Mouse (Mus musculus) testis, postnatal 10 days (tissue): ENCODE results near the gene Ccl25.

Experiments used
- DNase-seq: peaks from one replicate; pipeline ENCODE4 v3.0.0; 2021; ENCODE audit warnings: low spot score

Gene Ccl25

DNA sequence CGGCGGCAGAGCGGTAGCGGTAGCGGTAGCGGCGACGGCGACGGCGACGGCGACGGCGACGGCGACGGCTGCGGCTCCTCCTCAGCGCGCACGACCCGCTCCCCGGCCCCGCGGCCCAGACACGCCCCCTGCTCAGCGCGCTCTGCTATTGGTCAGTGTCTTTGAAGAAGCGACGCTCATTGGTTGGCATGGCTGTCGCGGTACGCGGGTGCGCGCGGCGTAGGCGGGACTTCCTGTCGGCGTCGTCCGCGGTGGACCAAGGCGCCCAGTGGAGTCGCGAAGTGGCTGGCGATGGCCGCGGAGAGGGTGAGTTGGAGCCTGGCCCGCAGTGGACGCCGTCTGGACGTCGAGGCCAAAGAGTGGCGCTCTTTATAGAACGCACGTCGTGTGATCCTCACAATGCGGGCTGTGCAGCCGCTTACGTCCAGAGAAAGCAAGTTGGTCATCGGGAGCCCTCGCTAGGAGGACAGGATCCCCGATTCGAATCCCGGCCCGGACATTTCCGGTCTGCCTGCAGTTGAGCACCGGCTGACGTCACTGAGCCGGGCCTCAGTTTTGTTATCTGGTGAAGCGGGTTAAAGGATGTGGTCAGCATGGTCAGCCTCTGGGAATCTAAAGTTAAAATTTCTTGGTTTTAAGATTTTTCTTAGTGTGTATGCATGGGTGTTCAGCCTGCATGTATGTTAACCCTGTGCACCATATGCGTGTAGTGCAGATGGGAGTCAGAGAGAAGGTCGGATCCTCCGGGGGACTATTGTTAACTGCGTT lies at the start of gene Ccl25, which contains the start of gene Elavl1:
Gene Ccl25, plus strand, starts transcription at position 228 of the 768 bp plus-strand sequence.
Gene Elavl1, minus strand, starts transcription at position 431 of the 768 bp plus-strand sequence.
- DNase-seq = peak; percentile 99

DNA sequence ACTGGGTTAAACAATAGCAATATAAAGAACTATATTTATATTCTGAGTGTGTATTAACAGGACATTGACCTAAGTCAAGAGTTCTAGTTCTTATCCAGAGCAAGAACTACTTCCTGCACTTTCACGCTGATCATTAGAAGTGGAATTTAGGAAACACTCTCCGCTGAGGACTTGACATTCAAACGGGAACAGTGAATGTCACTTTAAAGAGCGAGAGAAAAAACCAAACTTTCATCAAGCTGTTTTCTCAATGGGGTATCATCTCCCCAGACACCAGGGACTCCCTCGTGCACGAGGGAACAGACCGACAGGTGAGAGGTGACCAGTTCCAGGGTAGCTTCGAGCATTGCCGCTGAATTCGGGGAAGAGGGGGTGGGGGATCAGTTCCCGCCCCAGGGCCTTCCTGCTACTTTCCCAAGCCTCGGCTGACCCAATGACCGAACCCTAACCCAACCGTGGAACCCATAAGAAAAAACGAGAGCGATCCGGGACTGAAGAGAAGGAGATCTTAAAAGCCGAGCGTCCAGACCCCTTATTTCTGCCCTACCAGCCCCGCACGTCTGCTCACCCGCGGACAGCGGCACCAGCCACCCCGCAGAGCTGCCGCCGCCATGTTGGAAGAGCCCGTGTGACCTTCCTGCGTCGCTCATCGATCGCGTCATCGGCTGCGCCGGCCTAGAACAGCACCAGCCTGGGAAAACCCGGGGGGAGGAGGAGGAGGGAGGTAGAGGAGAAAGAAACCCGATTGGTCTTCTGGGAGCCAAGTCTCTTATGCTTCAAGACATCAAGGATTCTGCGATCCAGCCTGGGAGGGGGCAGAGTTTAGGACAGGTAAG lies 49.5 kb upstream of the Ccl25 start, which contains the start of gene Timm44:
Gene Timm44, minus strand, starts transcription at position 639 of the 836 bp plus-strand sequence.
- peak; percentile 97 for DNase-seq

DNA sequence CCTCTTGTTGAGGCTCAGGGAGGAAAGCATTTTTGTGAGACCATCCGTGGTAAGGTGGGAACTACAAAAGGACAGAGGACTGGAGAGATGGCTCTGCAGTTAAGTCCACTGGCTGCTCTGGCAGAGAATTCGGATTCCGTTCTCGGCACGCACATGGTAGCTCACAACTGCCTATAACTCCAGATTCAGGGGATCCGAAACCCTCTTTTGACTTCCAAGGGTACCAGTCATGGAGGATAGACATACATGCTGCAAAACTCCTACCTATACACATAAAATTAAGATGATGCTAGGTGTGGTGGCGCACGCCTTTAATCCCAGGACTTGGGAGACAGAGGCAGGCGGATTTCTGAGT lies 48.9 kb upstream of the Ccl25 start:
- DNase-seq = no peak

DNA sequence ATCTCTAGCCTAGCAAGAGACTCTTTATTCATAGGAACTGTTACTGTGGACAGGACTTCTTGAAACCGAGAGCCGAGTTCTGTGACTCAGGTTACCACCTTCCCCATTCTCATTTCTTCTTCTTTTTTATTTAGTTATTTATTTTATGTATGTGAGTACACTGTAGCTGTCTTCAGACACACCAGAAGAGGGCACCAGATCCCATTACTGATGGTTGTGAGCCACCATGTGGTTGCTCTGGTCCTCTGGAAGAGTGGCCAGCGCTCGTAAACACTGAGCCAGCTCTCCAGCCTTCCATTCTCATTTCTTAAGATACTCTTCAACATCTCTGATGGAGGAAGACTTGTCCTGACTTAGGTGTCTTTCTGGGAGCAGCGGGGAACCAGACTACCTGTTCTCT lies 32.3 kb upstream of the Ccl25 start:
- no peak for DNase-seq

DNA sequence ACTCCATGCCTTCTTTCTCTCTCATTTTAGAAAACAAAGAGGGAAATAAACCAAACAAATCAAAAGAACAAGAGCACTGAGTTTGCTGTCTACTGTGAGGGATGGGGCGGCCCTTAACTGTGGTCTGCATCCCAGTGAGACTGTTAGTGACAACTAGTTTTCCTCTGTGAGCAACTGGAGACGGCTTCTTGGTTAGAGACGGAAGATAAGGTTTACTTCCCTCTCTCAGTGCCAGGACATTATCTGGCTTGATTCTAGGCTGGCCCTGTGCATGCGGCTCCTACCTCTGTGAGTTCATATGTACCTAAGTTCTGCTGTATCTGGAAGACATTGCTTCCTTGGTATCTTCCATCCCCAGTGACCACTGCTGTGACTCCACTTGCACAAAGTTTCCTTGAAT lies 27.2 kb upstream of the Ccl25 start:
- DNase-seq = no peak

DNA sequence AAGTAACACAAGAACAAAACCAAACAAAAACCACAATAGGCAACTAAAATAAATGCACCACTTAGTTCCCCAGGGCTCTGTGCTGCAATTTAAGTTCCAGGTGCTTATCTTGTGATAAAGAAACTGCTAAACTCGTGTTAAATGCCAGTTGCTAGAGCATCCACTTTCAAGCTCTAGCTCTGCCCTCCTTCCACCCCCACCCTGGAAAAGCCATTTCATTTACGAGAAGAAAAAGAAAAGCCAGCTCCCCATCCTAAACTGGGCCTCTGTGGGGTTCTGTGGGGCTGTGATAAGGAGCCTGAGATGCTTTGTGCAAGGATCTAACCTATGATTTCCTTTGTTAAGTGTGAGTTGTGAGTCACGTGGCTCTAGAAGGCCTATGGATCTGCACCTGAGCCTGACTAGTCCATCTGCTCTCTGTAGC lies 20.9 kb upstream of the Ccl25 start:
- DNase-seq = no peak

DNA sequence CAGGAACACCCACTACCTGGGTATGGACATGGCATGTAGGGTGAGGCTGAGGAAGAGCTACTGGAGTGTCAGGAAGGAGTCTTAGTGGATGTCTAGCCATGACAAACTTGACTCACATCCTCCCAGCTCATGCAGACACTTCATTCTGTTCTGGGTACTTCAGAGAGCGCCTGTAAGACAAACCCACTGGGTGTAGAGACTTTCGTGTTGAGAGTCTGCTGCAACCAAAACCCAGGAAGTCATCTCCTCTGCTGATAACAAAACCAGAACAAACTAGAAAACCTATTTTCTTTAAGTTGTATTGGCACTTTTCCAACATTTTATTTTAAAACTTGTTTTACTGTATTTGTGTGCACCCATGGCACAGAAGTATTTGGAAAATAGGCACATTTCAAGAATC lies 19.2 kb upstream of the Ccl25 start:
- no peak for DNase-seq

DNA sequence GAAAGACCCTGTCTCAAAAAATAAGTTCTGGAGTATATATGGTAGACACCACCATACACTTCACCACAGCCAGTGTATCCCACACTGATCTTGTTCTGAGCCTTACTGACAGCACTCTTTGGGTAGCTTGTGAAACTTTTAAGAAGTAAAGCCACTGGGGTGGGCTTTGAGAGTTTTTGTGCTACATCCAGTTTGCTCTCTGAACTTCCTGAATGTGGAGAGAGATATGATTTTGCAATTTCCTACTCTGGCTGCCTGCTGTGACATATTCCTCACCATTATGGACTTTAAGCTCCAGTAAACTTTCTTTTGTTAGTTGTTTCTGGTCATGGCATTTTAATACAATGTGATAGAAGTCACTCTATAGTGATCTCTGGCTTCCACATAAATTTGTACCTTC lies 12.9 kb upstream of the Ccl25 start:
- no peak for DNase-seq

DNA sequence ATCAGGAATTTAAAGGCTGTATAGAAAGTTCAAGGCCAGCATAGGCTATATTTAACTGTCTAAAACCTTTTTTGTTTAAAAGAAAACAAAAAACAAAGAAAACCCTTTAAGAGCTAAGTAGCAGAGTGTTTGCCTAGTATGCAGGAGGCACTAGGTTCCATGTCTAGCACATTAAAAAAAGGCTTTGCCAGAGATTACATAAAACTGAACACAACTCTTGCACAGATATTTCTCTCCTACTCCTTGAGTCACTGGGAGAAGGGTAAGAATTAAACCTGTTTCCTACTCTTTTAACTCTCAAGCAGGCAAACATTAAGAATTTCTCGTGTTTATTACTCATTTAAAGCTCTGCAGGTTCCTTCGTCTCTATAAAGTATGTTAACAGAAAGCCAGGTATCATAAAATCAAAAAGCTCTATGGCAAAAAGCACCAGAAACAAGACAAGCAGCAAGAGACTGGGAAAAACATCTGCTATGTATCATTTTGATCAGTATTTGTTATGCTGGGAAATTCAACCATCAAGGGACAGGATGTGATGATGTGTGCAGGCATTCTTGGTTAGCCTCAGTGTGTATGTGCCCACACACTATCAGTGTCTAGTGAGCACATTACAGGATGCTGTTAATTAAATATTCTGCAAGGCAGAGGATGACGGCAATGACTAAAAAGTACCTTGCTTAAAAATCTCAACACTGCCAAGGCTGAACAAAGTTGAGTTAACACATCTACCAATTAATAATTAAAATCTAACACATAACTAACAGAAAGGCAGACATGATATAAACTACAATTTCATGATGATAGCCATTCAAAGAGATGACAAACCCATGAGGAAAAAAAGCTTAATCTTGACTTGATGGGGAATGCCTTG lies 11.5 kb upstream of the Ccl25 start:
- DNase-seq = no peak

DNA sequence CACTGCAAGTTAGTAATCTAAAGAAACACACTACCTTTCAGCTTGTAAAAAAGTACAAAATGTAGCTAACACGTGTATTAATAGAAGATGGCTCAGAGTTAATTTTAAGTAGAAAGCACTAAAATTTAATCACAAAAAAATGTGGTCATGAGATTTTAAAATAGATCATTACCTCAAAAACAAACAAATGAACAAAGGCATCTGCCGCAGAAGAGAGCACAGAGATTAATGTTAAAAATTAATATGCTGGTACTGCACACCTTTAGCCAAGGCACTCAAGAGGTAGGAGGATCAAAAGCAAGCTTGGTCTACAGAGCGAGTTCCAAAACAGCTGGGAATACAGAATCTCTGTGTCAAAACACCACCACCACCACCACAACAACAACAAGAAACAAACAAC lies 10.2 kb upstream of the Ccl25 start:
- DNase-seq = no peak

DNA sequence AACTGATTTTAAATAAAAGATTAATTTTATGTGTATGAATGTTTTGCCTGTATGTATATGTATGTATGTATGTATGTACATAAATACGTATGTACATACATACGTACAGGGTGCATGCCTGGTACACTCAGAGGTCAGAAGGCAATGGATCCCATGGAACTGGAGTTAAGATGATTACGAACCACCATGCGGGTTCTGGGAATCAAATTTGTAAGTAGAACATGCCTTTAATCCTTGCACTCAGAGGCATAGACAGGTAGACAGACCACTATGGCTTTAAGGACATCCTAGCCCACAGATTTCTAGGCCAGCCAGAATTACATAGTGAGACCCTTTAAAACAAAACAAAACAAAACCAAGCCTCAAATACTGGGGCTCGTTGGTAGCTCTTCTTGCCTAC lies 6.9 kb upstream of the Ccl25 start:
- DNase-seq = no peak

DNA sequence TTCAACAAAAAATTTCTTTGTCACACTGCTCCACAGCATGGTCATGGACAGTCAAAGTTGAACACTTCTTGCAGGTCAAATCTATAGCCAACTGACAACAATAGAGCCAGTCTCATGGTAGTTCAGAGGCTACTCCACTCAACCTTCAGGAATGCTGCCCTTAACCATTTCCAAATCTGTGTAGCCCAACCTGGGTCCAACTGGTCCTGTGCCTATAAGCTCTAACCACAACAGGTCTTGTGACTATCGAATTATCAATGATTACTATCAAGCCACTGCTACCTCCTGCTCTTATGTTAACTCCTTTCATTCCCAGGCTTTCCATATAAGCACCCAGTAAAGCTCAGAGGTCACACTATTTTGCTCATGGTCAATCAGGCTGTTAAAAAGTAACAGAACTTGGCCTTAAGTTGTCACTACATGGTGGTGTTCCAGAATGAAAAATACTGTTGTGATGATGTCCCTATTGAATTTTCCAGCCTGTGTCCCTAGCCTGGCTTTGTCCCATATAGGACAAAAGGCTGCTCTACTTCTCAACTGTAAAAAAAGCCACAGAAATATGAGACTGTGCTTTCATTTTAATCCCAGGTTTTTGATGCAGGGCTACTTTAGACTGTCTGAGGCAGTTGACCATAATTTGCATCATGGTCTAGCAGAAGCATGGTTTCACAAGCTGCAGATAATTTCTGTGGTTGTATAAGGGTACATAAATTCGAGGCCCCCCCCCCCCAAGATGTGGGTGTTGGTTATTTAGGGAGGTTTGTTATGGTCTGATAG lies 6.0 kb upstream of the Ccl25 start:
- no peak for DNase-seq

DNA sequence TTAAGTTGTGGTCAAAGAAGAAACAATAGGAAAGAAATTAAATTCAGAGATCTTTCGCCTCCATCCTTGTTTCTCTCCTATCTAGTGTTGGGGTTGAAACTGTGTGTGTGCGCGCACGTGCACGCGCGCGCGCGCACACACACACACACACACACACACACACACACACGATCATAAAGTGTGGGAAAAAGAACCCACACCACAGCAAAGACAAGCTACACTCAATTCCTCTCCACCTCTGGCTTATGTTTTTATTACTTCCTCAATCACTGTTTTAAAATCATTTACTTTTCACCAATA lies 5.5 kb upstream of the Ccl25 start:
- DNase-seq = no peak

DNA sequence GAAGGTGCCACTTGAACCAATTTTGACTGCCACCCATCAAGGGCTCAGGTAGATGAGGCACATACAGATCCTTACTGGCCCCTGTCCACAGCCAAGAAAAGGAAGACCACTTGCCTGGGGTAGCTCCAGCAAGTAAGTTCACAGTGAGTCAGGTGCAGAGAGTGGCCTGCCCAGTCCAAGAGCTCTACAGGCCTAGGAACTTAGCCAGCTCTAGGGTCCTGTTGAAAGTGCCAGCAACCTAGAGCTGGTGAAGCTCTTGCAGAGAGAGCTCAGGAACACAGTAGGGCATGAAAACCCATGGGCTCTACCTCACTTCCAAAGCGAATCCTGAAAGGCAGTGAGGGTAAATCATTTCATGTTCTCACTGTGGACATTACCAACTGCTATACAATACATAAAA lies 4.6 kb upstream of the Ccl25 start:
- DNase-seq = no peak

DNA sequence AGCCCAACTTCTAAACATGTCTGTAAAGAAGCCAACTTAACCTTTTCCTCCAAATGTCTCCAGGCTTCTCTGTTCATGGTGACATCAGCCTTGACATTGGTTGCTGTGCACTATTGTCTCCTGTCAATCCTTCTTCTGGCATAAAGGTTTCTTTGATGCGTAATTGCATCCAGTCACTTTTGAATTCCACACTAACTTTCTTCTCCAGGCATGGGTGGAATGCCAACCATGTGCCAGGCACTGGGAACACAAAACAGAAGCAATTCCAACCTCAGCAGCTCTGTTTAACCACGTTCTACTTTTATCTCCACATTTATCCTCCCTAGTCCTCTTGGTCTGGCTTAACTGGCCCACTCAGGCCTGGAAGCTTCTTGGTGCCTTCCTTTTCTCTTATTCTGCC lies 4.0 kb upstream of the Ccl25 start:
- no peak for DNase-seq

DNA sequence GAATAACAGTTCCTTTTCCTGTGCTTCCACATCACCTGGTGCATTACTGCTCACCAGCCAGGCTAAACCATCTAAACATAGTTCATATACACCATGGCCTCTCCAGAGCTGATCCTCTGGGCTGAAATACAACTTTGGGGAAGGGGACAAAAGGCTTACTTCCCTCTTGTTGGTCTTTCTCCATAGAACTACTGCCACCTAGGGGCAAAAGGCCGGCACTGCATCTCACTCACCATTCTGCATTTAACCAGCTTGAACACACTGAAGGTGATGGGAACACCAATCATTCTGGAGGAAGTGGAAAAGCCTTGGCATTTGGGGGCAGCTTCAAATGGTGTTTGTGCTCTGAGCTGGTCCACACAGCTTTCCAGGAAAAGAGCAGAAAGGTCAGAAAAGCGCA lies 2.5 kb upstream of the Ccl25 start:
- peak; percentile 85 for DNase-seq

DNA sequence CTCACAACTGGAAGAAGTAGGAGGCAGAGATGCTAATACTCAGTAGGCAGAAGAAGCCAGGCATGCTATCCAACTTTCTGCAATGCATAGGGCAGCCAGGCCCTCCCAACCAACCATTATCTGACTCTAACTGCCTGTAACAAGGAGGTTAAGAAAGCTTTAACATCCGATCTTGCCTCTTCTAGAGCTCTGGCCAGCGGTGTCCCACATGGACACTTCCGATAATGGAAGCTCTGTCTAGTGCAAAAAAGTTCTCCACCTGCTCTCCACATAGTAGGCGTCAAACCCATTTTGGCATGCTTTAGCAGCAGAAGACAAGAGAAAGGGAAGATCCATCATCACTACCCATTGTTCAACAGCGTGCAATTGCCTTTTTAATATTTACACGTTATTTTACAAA lies 1.1 kb upstream of the Ccl25 start:
- no peak for DNase-seq

DNA sequence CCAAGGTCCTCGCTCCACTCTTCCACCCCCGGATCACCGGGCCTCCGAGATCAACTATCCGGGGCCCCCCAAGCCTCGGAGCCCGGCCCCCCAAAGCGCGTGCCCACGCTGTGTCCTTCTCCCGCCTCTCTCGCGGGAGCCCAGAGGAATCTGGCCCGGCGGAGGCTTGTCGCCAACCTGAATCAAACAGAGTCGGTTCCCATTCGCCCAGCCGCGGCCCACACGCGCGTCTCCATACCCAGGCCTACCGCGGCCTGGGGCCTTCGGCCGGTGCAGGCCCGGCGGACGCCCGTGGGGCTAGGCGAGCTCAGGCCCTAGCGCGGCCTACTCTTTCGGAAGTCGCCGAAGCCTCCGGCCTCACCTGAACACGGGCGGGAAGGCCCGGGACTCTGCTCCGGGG lies 485 bp upstream of the Ccl25 start:
- DNase-seq = peak; percentile 75

DNA sequence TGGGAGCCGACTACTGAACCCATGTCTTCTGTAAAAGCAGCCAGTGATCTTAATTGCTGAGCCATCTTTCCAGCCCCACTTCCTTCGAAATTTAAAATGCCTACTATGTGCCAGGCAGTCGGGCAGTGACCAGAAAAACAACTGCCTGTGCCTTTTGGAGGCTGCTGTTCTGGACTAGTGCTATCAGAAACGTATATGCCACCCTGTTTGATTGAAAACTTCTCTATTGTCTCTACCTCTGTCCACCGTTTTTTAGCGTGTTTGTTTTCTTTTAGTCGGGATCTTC lies 684 bp downstream of the Ccl25 start:
- DNase-seq = no peak

DNA sequence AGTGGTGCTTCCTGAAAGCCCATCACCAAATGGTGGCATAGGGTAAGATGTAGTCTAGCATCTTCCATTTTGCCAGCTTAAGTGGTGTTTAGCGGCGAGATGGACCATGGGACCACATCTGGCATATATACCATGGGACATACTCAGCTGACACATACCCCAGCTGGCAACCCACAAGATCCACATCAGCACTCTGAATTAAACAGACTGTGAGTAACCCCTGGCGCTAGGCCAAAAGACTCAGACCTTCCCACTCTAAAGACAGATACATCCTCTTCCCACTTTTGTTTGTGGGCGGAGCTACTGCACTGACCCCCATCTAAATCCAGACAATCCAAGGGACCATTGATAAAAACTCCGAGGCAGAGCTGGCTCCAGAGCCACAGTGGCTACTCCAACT lies 4.0 kb downstream of the Ccl25 start:
- DNase-seq = peak; percentile 49

DNA sequence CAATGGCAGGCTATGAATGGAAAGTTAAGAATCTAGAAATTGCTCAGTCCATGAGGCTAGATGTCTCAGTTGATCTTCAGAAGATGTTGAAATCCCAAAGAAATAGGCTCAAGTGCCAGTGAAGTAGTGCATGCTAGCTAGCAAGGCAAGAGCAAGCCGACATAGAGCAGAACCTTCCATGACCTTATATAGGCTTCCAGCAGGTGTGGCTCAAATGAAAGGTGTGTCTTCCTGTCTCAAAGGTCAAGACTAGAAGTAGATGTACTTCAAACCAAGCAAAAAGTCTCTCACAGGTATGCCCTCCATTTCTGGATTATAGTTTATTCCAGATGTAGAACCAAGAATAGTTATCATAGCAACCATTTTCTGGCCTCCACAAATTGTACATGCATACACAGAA lies 9.0 kb downstream of the Ccl25 start:
- no peak for DNase-seq

DNA sequence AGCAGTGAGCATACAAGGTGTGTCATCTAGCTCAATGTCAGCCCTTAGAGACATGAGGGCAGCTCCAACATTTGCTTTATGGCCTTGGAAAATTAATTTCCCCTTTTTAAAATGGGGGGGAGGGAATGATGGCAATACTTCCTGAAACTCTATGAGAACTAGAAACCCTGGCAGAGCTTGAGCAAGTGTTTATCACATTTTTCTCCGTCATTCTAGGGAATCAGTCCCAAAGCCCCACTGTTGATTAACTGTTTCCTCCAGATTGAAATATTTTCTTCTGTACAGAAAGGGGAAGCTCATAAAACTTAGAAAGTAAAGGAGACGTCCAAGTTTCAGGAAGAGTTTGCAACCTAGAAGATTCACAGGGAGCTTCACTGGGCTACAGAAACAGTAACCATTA lies 10.7 kb downstream of the Ccl25 start:
- no peak for DNase-seq
